Mouse (Mus musculus) right cerebral cortex, adult 18-20 months (tissue): ENCODE measurements around the gene D930007J09Rik.
A peak's percentile ranks its signal among the peaks of the same experiment; 100 is the strongest.

Source experiments
- DNase-seq: peaks from one replicate; pipeline ENCODE4 v3.0.0; 2022; ENCODE audit warnings: mixed read lengths

Gene D930007J09Rik

DNA sequence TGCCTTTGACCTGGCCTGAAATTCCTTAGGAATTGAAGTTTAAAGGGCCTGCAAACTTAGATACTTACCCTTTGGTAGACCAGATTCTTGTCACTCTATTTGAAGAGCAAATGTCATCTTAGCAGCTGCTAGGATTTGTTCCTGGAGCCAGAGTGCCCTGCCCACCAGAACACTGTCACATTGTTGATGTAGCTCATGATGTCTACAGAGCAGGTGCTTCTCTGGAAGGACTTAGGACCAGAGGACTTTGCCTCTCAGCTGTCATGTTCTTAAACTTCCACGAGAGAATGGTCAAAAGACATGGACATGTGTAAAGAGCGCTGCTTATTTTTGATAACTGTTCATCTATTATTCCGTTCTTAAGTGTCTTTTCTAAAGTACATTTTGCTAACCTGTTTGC is 16.6 kb upstream of the D930007J09Rik start:
- no peak for DNase-seq

DNA sequence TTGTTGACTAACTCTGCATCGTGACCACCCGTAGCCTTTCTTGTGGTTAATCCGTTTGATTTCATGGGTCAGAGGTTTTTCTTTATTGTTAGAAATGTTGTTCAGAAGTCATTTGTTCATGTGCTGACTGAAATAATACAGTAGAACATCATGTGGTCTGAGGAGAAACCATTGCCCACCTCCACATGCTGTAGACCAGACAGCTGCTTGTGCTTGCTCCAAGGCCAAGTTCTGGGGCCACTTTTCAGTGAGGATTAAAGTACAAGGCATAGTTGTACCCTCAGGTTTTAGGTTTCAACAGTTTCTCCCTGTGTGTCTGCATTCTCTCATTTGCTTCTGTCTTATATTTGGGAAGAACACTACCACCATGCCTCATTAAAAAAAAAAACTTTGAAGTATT is 5.0 kb upstream of the D930007J09Rik start:
- no peak for DNase-seq

DNA sequence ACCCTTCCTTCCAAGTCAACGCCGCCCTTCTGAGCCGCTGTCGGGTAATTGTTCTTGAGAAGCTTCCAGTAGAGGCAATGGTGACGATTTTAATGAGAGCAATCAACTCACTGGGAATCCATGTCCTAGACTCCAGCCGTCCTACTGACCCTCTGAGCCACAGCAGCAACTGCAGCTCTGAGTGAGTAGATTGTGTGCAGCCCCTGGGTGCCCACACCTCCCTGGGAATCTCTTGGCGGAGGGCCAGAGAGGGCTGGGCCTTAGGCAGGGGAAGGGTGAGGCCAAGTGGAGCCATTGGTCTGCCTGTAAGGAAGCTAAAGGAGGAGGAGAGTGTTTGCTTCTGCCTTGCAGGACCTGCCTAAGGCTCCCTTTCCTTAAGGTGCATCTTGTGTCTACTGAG is 4.2 kb upstream of the D930007J09Rik start:
- DNase-seq: no peak

DNA sequence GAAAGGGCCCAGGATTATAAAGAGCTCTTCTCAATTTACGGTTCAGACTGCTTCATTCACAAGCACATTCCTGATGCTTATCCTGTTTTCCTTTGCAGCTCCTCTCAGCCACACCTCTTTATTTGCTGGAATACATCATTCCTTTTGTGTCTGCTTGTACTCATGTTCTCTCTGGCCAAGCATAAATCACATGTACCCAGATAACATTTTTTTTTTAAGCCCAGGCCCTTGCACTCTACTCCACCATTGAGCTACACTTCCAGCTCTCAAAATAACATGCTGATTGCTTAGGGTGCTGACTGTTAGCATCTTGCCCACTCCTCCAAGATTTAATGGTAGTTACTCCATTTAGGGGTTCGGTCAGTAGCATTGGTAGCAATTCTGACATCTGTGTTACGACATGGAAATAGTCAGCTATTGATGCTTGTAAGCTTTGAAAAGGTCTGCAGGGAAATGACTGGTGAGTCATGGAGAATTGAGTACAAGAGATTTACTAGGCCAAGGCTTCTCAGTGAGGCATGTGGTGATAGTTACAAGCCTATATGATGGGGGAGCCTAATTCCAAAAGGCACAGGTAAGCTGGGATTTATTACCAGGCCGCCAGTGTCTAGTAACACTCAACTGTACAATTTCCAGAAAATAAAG is 1.2 kb upstream of the D930007J09Rik start:
- DNase-seq: no peak

DNA sequence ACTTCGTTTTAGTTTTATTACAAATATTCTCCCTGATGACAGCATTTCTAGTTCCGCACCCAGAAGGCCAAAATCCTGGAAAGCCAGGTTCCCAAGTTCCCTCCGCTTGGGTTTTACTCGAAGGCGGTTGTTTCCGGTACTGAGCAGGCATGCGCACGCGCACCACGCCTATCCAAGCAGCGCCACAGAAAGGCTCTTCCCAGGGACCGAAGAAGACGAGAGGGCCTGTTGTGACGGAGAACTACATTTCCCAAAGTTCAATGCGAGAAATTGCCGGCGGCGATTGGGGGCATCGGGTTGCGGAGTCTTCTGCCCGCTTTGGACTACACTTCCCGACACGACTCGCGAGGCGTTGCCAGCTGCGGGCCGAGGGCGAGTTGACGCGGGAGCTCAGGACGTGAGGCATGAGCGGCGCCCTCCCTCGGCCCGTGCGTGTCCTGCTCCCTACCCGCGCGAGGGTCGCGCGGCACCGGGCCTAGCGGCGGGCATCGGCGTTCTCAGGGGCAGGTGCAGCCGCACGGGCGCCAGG is 892 bp downstream of the D930007J09Rik start, which contains the start of gene Wrnip1:
Gene Wrnip1 (plus strand): TSS at position 346 of the 529 bp plus-strand sequence.
- peak; percentile 99 for DNase-seq

DNA sequence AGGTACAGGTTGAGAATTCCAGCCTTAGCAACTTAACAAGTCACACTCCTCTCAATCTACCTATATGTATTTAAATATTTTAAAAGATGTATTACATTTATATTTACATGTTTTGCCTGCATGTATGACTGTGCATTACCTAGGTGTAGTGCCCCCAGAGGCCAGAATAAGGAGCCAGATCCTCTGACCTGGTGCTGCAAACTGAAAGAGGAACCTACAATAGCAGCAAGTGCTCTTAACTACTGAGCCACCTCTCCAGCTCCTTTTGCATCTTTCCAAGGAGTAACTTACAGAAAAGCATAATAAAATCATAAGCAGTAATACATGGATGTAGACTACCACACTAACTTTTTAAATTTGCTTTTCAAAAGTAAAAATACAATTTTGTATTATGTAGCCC is 1.8 kb downstream of the D930007J09Rik start:
- no peak for DNase-seq

DNA sequence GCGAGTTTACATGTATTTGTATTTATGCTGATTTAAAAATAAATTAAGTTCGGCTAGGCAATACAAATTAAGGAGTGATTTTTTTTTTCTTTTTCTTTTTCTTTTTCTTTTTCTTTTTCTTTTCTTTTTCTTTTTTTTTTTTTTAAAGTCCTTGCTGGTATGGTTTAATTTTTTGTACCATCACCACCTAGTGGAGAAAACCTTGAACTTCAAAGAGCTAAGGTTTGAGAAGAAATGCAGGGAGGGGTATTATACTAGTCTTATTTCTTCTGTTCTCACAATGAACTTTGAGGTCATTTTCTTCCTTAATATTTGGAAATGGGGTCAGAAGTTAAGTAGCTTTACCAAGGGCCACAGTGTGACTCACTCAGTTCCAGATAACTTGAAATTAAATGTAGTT is 3.5 kb downstream of the D930007J09Rik start:
- DNase-seq: no peak

DNA sequence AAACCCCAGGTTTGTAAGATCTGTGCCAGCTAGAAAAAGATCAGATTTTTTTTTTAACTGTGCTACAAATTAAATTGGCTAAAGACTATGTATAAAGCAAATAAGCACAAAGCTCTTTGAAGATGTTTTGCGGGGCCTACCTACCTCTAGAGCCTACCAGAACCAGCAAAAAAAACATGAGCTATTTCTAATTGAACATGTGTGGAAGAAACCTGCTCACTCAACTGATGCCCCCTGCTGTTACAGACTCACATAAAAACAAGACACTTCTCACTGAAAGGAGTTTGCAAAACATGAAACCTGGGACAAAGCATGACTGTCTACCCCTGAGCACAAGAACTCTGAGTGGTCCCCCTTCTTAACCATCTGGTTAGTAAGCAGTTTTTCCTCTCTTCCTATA is 5.6 kb downstream of the D930007J09Rik start:
- no peak for DNase-seq

DNA sequence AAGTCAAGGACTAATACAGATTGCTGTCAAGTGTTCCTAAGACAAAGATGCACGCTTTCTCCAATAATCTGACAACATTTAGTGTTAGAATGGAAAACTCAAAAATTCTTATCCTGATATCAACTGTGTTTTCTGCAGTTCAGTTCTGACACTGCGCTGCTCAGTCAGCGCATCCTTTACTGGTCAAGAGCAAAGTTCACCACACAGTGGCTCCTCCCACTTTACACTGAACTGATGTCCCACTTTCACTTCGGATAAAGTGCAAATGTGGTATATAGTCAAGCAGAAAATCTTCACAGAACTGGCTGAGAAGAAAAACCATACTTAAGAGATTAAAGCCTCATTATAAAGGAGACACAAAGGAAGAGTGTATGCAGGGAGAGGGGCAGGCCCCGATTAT is 7.5 kb downstream of the D930007J09Rik start:
- no peak for DNase-seq

DNA sequence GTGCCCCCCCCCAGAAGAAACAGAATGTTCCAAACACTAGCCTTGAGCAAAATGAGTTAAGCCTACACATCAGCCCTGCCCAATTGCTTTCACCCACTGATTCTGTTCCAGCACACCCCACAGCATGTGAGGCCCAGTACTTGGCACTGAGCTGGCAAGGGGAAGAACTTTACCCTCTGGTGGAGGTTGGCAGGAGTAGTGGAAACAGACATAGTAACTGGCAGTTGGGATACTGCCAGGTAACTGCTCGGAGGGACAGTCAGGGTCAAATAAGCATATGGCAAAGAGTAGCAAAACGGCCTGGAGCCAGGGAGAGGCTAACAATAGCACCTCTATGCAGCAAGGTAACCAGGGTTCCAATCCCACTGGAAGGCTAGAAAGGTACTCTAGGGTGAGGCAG is 8.0 kb downstream of the D930007J09Rik start:
- no peak for DNase-seq

DNA sequence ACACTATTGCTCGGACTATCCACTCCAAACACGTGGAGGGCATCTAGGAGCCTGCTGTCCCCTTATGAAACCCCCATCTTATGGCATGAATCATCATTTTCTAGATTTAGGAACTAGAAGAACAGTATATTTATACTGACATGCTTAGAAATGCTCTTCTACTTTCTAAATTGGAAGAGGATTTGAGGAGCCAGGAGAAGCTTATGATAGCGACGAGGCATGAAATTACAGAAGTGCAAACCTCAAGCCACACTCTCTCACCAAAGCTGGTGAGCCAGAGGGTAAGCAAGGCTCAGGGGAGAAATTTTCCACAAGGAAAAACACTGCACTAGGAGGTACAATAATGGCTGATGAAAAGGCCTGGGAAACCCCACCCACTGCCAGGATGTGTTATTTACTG is 12.9 kb downstream of the D930007J09Rik start:
- DNase-seq: no peak

DNA sequence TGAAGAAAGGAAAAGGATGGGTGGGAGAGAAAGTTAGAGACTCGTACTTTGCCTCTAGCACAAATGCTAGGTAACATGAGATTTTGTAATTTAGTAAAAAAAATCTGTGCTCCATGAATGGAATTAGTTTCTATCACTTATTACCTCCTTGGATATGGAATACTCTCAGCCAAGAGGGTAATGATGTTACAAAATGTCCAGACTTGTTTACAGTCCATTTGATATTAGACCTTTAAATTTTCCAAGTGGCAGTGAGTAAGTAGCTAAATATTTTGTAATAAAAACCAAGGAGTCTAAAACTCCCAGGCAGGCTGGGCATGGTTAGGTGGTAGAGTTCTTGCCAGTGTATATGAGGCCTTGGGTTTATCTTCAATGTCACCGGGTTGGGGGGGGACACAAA is 15.1 kb downstream of the D930007J09Rik start:
- no peak for DNase-seq

DNA sequence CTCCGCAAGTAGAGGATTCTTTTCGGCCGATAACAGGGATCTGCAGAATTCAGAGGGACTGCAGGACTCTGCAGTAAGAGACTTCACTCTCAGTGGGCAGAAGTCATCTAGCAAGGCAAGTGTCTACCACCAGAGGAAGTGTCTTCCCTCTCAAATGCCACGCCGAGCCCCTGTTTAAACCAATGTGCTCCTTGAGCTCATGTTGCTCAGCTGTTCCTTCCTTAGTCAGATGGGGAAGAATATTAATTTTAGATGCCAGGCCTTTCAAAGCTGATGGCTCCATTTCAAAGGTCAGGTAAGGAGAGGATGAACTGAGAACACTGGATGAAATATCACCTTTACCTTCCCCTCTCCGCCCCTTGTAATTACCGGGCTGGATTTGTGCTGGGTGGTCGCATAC is 18.8 kb downstream of the D930007J09Rik start, which contains the start of gene Mylk4:
Gene Mylk4 (minus strand): TSS at position 139 of the 400 bp plus-strand sequence.
- DNase-seq: no peak

DNA sequence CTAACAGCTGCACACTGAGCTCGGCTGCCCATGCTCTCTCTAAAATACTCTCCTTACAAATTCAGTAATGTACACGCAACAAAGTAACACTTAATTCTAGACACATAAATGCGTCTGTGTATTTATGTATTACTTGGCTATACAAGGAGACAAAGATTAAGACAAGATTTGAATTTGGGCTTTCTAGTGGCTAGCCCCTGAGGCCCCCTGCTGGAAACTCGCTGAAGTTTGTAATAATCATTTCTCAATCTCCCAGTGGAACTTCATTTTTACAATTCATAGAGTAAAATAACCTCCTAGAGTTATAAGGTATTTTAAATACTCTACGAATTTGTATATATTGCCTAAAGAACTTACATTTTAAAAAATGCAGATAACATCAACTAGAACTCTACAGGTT is 19.6 kb downstream of the D930007J09Rik start:
- no peak for DNase-seq

DNA sequence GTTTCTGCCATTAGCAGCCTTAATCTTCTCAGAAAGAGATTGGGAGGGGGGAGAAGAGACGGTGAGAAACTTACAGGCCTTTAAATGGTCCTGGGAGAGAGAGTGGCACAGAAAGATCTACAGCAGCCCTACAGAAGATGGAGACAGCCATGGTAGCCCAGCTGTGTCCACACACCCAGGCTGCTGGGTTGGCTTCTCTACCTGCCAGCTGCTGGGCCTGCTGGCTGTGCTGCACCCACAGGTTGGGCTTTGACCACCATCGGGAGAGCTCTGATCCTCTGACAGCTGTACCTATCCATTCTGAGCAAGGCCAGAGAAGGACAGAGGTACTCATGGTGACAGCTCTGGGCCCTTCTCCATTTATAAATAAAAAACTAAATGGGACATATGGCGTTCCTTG is 23.8 kb downstream of the D930007J09Rik start:
- no peak for DNase-seq

DNA sequence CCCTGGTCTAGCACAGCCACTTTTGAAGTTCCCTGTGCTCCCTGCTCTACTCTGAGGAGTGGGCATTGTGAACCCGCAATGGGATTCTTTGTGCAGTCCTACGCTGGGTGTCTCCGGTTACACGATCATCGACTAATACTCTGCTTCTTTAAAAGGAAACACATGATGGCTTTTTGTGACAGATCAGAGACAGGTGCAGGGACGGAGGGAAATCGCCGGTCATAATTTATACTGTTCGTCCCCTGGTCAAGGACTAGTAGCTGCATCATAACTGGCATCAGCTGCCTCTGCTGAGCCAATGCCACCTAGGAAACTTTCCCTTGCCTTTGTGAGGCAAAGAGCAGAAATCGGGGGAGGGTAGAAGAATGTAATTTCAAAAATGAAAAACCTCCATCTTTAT is 26.3 kb downstream of the D930007J09Rik start:
- no peak for DNase-seq

DNA sequence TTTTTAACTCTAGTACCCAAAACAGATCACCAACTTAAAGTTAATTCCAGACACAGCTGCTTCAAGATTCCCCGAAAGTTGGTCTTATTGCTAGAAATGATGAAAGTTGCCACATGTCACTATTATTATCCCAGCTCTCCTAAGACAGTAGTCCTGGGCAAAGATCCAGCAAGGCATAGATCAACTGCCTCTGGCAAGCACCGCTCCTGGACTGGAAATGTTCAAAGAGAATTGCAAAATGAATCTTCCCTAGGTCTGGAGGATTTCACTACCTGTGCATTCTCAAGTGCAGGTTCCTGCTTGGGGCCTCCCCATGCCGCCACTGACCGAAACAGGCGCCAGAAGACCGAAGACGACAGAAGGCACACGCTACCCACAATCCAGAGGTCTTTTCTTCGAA is 26.8 kb downstream of the D930007J09Rik start:
- DNase-seq: no peak

DNA sequence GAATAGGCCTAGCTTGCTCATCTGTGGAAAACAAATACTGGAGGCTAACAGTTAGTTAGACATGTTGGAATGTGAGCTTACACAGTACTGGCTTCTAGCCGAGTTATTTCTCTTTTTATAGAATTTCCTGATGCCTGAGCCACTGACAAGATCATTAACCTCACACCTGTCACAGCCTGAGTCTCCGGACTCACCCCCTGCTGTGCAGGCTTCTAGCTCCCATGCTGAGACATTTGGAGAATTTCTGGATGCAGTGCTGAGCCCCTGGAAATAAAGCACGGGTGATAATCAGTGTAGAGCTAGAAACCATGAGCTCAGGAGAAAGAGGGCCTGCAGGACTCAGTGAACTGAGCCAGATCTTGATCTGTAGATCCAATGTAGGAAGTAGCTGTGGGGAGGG is 32.7 kb downstream of the D930007J09Rik start:
- no peak for DNase-seq

DNA sequence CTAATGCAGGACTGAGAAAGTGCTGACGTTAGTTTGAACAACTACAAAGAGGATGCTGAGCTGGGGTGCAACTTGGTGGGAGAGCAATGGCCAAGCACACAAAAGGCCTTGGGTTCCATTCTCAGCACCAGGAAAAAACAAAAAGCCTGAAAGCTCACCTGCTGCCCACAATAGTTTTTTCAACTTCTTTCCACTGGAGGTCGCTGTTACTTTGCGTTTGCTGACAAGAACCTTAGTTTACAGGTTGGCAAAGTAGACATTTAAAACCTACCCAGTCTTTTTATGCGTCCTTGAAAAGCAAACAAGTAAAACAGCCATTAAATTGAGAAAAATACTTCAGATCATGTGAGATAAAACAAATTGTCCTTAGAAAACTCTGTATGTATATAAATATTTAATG is 34.5 kb downstream of the D930007J09Rik start:
- peak; percentile 30 for DNase-seq

DNA sequence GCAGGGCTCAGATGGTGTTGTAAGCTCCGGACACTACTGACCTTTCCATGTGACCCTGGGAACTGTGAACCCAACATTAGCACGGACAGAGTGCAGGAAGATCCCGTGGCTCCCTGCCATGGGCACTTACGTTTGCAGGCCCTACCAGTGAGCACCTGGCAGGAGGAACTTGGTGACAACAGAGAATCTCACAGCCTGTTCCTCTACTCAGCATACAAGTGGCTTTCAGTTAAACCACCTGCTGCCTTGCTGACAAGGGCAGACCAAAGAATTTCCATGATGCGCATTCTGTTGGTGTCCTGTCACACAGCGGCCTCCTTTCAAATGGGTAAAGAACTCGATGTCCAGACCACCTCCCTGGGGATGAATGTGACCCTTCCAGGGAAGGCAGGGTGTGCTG is 38.2 kb downstream of the D930007J09Rik start:
- no peak for DNase-seq

DNA sequence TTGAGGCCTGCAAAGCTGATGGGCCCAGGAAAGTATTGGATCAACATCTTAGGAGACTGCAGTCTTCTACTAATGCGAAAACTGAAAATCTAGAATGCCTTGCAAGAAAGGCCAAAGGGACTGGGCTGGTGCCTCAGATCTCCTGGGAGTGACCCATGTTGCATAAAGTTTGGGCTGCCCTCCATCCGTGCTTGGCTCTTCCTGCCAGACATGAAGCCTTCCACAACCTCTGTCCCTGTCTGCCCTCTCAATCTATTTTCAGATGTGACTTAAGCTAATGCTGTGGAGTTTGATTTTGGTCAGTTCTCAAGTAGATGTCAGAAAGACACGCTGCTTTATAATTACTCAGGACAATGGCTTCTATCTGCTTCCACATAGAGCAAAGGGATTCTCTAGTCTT is 39.5 kb downstream of the D930007J09Rik start:
- no peak for DNase-seq

DNA sequence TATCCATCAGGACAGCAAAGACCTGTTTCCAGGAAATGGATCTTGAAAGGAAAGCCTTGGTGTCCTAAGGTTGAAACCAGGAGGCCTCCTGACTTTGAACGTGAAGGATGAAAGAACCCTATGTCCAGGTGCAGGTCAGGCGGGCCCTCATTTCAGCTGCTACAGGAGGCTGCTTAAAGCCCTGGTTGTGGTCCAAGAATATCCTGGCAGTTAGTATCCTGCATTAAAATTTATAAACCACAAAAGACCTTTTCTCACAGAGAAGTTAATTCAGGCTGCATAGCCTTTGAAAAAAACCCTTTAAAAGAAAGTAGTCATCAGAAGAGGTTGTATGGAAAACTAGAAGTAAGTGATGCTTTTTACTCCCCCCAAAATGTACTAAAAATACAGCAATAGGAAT is 41.9 kb downstream of the D930007J09Rik start:
- no peak for DNase-seq

DNA sequence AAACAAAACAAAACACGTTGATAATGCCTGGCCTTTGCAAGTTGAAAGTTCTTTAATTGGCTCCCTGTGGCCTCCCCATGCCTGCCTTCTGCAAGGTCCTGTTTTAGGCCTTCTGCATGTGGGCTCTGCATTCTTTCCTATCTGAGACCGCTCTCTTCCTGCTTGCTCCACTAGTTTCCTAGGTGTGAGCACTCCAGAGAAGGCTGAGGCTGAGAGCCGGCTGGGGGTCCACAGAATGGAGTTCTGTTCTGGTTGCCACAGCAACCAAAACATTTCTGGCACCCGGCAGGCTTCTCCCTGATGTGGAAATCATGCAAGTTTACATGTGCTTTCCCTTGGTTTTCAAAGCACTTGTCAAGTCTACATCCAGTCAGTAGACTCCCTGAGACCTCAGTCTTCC is 43.6 kb downstream of the D930007J09Rik start:
- no peak for DNase-seq
